Mouse (Mus musculus) colon, adult 2 months (tissue): ENCODE results near the gene Zfp354a. TPM values are rescaled to one million over a fixed set of nuclear protein-coding genes. Genes with fewer than 3 reads are reported as not detected.

Source experiments
- polyA plus RNA-seq: library from polyadenylated mRNA; depleted of rRNA; stranded (reverse); fragments of >200 nt; gene quantifications from 2 replicates; pipeline ENCODE4 v1.2.3, GENCODE M21; 2012; rRNA removed

Zfp354a gene
- polyA plus RNA-seq, result 1.2 and 1.7 TPM in 2 replicates

GRCm38 (mm10) chr11:51059151-51059571, at the start of gene Zfp354a:
Gene Zfp354a, plus strand, starts transcription at chr11:51059257.

GRCm38 (mm10) chr11:51013936-51014335, 45.1 kb upstream of the Zfp354a start, which contains the start of gene Olfr54:
Gene Olfr54, plus strand, starts transcription at chr11:51014236.

GRCm38 (mm10) chr11:51047809-51048208, 11.2 kb upstream of the Zfp354a start, which contains the start of gene Olfr1375:
Gene Olfr1375, plus strand, starts transcription at chr11:51048109.

Other genes starting within 250 kb of the Zfp354a start
- gene Zfp354c, start 231.5 kb upstream of the Zfp354a start, polyA plus RNA-seq, result 0.90 and 0.93 TPM in 2 replicates
- 0.19 and 0.21 TPM in 2 replicates for gene Zfp879, start 217.7 kb upstream of the Zfp354a start, polyA plus RNA-seq
- 0.08 and 0.12 TPM in 2 replicates for gene Grm6, start 208.6 kb upstream of the Zfp354a start, polyA plus RNA-seq
- 0.21 and 0.31 TPM in 2 replicates for gene Zfp454, start 171.6 kb upstream of the Zfp354a start, polyA plus RNA-seq
- gene Zfp2, start 143.1 kb upstream of the Zfp354a start, polyA plus RNA-seq, result 0.44 and 0.60 TPM in 2 replicates
- 0.08 and 0.10 TPM in 2 replicates for gene Zfp354b, start 127.6 kb upstream of the Zfp354a start, polyA plus RNA-seq
- not detected in 2 replicates for gene 4933414I15Rik, start 115.5 kb upstream of the Zfp354a start, polyA plus RNA-seq
- not detected in 2 replicates for gene Prop1, start 105.5 kb upstream of the Zfp354a start, polyA plus RNA-seq
- gene Olfr1378, start 92.7 kb upstream of the Zfp354a start, polyA plus RNA-seq, result not detected in 2 replicates
- not detected in 2 replicates for gene Olfr1377, start 77.3 kb upstream of the Zfp354a start, polyA plus RNA-seq
- not detected in 2 replicates for gene Olfr51, start 55.7 kb upstream of the Zfp354a start, polyA plus RNA-seq
- not detected in 2 replicates for gene Olfr54, start 45.0 kb upstream of the Zfp354a start, polyA plus RNA-seq
- gene Olfr1375, start 11.1 kb upstream of the Zfp354a start, polyA plus RNA-seq, result not detected in 2 replicates
- not detected in 2 replicates for gene Gm12569, start 161.2 kb downstream of the Zfp354a start, polyA plus RNA-seq
- gene Clk4, start 202.5 kb downstream of the Zfp354a start, polyA plus RNA-seq, result 9.6 and 13.1 TPM in 2 replicates
- not detected in 2 replicates for gene BC049762, start 203.8 kb downstream of the Zfp354a start, polyA plus RNA-seq
- 2.7 and 3.6 TPM in 2 replicates for gene Col23a1, start 230.7 kb downstream of the Zfp354a start, polyA plus RNA-seq